Mouse (Mus musculus) hindbrain, embryonic 13.5 days (tissue): Measurements from ENCODE around the gene Nmrk2. TPM values are rescaled to one million over a fixed set of nuclear protein-coding genes. Genes with fewer than 3 reads are reported as not detected.
"Not testable (repeated sequence)": the region's sequence is repeated elsewhere in the genome, so short reads cannot be mapped to it uniquely, and the experiment has no call there.

Source experiments
- ATAC-seq: fragments of 200-750 bp; cut with Nextera tagmentation; 2 replicates; pipeline ENCODE4 v1.8.0; 2017; ENCODE audit warnings: moderate TSS enrichment; ENCODE audit not compliant: low FRiP score
- H3K27ac ChIP-seq: fragments of 300-500 bp; sonication (generic); 2 replicates; pipeline ENCODE4 v1.5.1; 2015; ENCODE audit warnings: inconsistent platforms, mild to moderate bottlenecking, moderate library complexity
- H3K27me3 ChIP-seq: fragments of 300-500 bp; sonication (generic); 2 replicates; pipeline ENCODE4 v1.6.1; 2015; ENCODE audit warnings: mild to moderate bottlenecking, inconsistent platforms
- H3K36me3 ChIP-seq: fragments of 300-500 bp; sonication (generic); 2 replicates; pipeline ENCODE4 v1.6.1; 2015; ENCODE audit warnings: mild to moderate bottlenecking, inconsistent platforms
- H3K4me1 ChIP-seq: fragments of 300-500 bp; sonication (generic); replicated peaks from 2 replicates; pipeline ENCODE4 v1.6.1; 2015; ENCODE audit warnings: inconsistent platforms
- H3K4me2 ChIP-seq: fragments of 300-500 bp; sonication (generic); 2 replicates; pipeline ENCODE4 v1.6.1; 2015; ENCODE audit warnings: inconsistent platforms, mild to moderate bottlenecking, moderate library complexity
- H3K4me3 ChIP-seq: fragments of 300-500 bp; sonication (generic); 2 replicates; pipeline ENCODE4 v1.5.1; 2015; ENCODE audit warnings: mild to moderate bottlenecking, inconsistent platforms
- H3K9ac ChIP-seq: fragments of 300-500 bp; sonication (generic); 2 replicates; pipeline ENCODE4 v1.6.1; 2015; ENCODE audit warnings: mild to moderate bottlenecking, inconsistent platforms
- H3K9me3 ChIP-seq: fragments of 300-500 bp; sonication (generic); 2 replicates; pipeline ENCODE4 v1.6.1; 2016; ENCODE audit warnings: inconsistent platforms
- WGBS: fragments of 180-500 bp; shearing (Covaris S2); methylation state at CpG from one replicate; pipeline ENCODE4 v1.1.7; 2015; 5-methylcytosine and 5-hydroxymethylcytosine counted together
- polyA plus RNA-seq: library from polyadenylated mRNA; unstranded; fragments of >200 nt; fragmentation: Nextera tagmentation; extraction: Ambion mirVana; gene quantifications from 2 replicates; pipeline ENCODE4 v1.2.1, GENCODE M21; 2015

Gene Nmrk2
- polyA plus RNA-seq, 1 experiment from 2014 or later, result 0.09 TPM

- no peaks in the 10 kb centered on the region for H3K27me3 ChIP-seq
- no peak overlapping the region for H3K27ac ChIP-seq
- ATAC-seq, result no peak
- no peak overlapping the region for H3K4me3 ChIP-seq
- 91% methylated on average over 32 of the region's 32 CpGs for WGBS
- 0 out of 2 replicates have a peak overlapping the region, but pooled peaks have one; percentile 8 for H3K9ac ChIP-seq
- H3K4me1 ChIP-seq, result peaks cover 68% of the 10 kb centered on the region
- H3K36me3 ChIP-seq, result peaks cover 60% of the 10 kb centered on the region
- H3K4me2 ChIP-seq, result no peak overlapping the region; the same call in 1 of the 2 replicates
- H3K9me3 ChIP-seq, result no peaks in the 10 kb centered on the region
Measured at GRCm38 (mm10) chr10:81179451-81180342, 22.2 kb downstream of the Nmrk2 start.

- Histone ChIP-seq H3K4me1 (peaks cover 70% of the 10 kb centered on the region), H3K4me2 (no peak overlapping the region; the same call in 1 of the 2 replicates), H3K27me3 (no peaks in the 10 kb centered on the region), H3K4me3 (peak overlapping the region; percentile 94; the same call in 1 of the 2 replicates), H3K27ac (no peak overlapping the region), H3K9me3 (no peaks in the 10 kb centered on the region), H3K9ac (0 out of 2 replicates have a peak overlapping the region, but pooled peaks have one; percentile 8), H3K36me3 (peaks cover 52% of the 10 kb centered on the region)
- WGBS, result 95% methylated on average over 11 of the region's 11 CpGs
- no peak for ATAC-seq
Measured at GRCm38 (mm10) chr10:81178927-81179326, 22.9 kb downstream of the Nmrk2 start.

- peak overlapping the region; percentile 98 for H3K27ac ChIP-seq
- peak overlapping the region; percentile 100 for H3K9ac ChIP-seq
- H3K4me1 ChIP-seq, result peaks cover 71% of the 10 kb centered on the region
- H3K9me3 ChIP-seq, result no peaks in the 10 kb centered on the region
- H3K4me3 ChIP-seq, result peak overlapping the region; percentile 94
- no peak for ATAC-seq
- peak overlapping the region; percentile 97 for H3K4me2 ChIP-seq
- peaks cover 52% of the 10 kb centered on the region for H3K36me3 ChIP-seq
- H3K27me3 ChIP-seq, result no peaks in the 10 kb centered on the region
- whole genome bisulfite sequencing, result 67% methylated on average over 14 of the region's 14 CpGs
Measured at GRCm38 (mm10) chr10:81177958-81178712, 23.7 kb downstream of the Nmrk2 start.

- Histone ChIP-seq H3K9ac (peak overlapping the region; percentile 100), H3K9me3 (no peaks in the 10 kb centered on the region), H3K27ac (peak overlapping the region; percentile 98), H3K4me3 (peak overlapping the region; percentile 94), H3K27me3 (no peaks in the 10 kb centered on the region), H3K36me3 (peaks cover 52% of the 10 kb centered on the region), H3K4me2 (peak overlapping the region; percentile 97), H3K4me1 (peaks cover 78% of the 10 kb centered on the region)
- 14% methylated on average over 16 of the region's 16 CpGs for WGBS
- ATAC-seq, result no peak
Measured at GRCm38 (mm10) chr10:81177491-81177925, 24.3 kb downstream of the Nmrk2 start.

GRCm38 (mm10) chr10:81176466-81177271 lies 25.2 kb downstream of the Nmrk2 start, which contains the start of gene Eef2:
Gene Eef2 (plus strand): TSS chr10:81176631.
- no peaks in the 10 kb centered on the region for H3K27me3 ChIP-seq
- H3K9ac ChIP-seq, result peak within 1 kb of the TSS; percentile 100
- peak; percentile 64 for ATAC-seq
- peaks cover 43% of the 10 kb centered on the region for H3K36me3 ChIP-seq
- peaks cover 70% of the 10 kb centered on the region for H3K4me1 ChIP-seq
- peak within 1 kb of the TSS; percentile 97 for H3K4me2 ChIP-seq
- peak within 1 kb of the TSS; percentile 94 for H3K4me3 ChIP-seq
- under 1% methylated on average over 77 of the region's 77 CpGs for WGBS
- peak within 1 kb of the TSS; percentile 98 for H3K27ac ChIP-seq
- H3K9me3 ChIP-seq, result no peaks in the 10 kb centered on the region

GRCm38 (mm10) chr10:81175936-81176465 lies 25.9 kb downstream of the Nmrk2 start:
- H3K4me3 ChIP-seq, result peak overlapping the region; percentile 94
- peaks cover 69% of the 10 kb centered on the region for H3K4me1 ChIP-seq
- peaks cover 37% of the 10 kb centered on the region for H3K36me3 ChIP-seq
- WGBS, result 8% methylated on average over 13 of the region's 13 CpGs
- H3K9ac ChIP-seq, result peak overlapping the region; percentile 58
- no peaks in the 10 kb centered on the region for H3K9me3 ChIP-seq
- ATAC-seq, result no peak
- H3K4me2 ChIP-seq, result peak overlapping the region; percentile 97
- no peaks in the 10 kb centered on the region for H3K27me3 ChIP-seq
- peak overlapping the region; percentile 98 for H3K27ac ChIP-seq

GRCm38 (mm10) chr10:81175345-81175701 lies 26.5 kb downstream of the Nmrk2 start:
- Histone ChIP-seq H3K27ac (peak overlapping the region; percentile 98), H3K9ac (peak overlapping the region; percentile 75), H3K4me1 (peaks cover 68% of the 10 kb centered on the region), H3K4me3 (peak overlapping the region; percentile 38), H3K4me2 (peak overlapping the region; percentile 97), H3K36me3 (peaks cover 30% of the 10 kb centered on the region)
- 8% methylated on average over 4 of the region's 4 CpGs for whole genome bisulfite sequencing
- ATAC-seq, H3K9me3 ChIP-seq, H3K27me3 ChIP-seq: not testable (repeated sequence)

- Histone ChIP-seq H3K4me2 (peak overlapping the region; percentile 97), H3K27me3 (no peaks in the 10 kb centered on the region), H3K36me3 (peaks cover 25% of the 10 kb centered on the region), H3K27ac (peak overlapping the region; percentile 98), H3K9me3 (no peaks in the 10 kb centered on the region), H3K9ac (peak overlapping the region; percentile 75), H3K4me1 (peaks cover 63% of the 10 kb centered on the region), H3K4me3 (peak overlapping the region; percentile 38)
- ATAC-seq, result peak; percentile 69
- WGBS, result under 1% methylated on average over 29 of the region's 29 CpGs
Measured at GRCm38 (mm10) chr10:81174617-81175344, 27.1 kb downstream of the Nmrk2 start.

GRCm38 (mm10) chr10:81173132-81173531 lies 28.7 kb downstream of the Nmrk2 start:
- peak overlapping the region; percentile 98 for H3K27ac ChIP-seq
- no peaks in the 10 kb centered on the region for H3K9me3 ChIP-seq
- H3K4me2 ChIP-seq, result peak overlapping the region; percentile 97
- H3K27me3 ChIP-seq, result no peaks in the 10 kb centered on the region
- ATAC-seq, result 0 out of 2 replicates have a peak, but pooled peaks have one; percentile 6
- peaks cover 8% of the 10 kb centered on the region for H3K36me3 ChIP-seq
- H3K4me3 ChIP-seq, result peak overlapping the region; percentile 18; the same call in 1 of the 2 replicates
- WGBS, result 3% methylated on average over 21 of the region's 21 CpGs
- peak overlapping the region; percentile 58 for H3K9ac ChIP-seq
- H3K4me1 ChIP-seq, result peaks cover 58% of the 10 kb centered on the region

- ATAC-seq, result not testable (repeated sequence)
Measured at GRCm38 (mm10) chr10:81169411-81169900, 32.4 kb downstream of the Nmrk2 start.

More at GRCm38 (mm10) chr10:81169411-81169900, 32.4 kb downstream of the Nmrk2 start:
- H3K9me3 ChIP-seq, H3K27ac ChIP-seq, H3K4me3 ChIP-seq, H3K9ac ChIP-seq, H3K27me3 ChIP-seq, H3K36me3 ChIP-seq: not testable (repeated sequence)
- Histone ChIP-seq H3K4me2 (peak overlapping the region; percentile 87; the same call in 1 of the 2 replicates), H3K4me1 (peaks cover 58% of the 10 kb centered on the region)
- 61% methylated on average over 6 of the region's 14 CpGs for WGBS
